Mouse (Mus musculus) testis, adult 2 months (tissue): ENCODE results near the gene Dnajb13.
A peak's percentile ranks its signal among the peaks of the same experiment; 100 is the strongest.

Experiments used
- CTCF ChIP-seq: fragments of 200-500 bp; IDR thresholded peaks from 2 replicates; pipeline ENCODE4 v1.5.1; 2012; ENCODE audit warnings: low read depth, mild to moderate bottlenecking, inconsistent platforms, low read length, moderate library complexity; ENCODE audit not compliant: control insufficient read depth, insufficient read depth, insufficient replicate concordance
- POLR2A ChIP-seq: fragments of 200-500 bp; IDR thresholded peaks from 2 replicates; pipeline ENCODE4 v1.6.1; 2012; ENCODE audit warnings: low read depth, mild to moderate bottlenecking, inconsistent platforms, low read length, moderate library complexity; ENCODE audit not compliant: control insufficient read depth

DNA sequence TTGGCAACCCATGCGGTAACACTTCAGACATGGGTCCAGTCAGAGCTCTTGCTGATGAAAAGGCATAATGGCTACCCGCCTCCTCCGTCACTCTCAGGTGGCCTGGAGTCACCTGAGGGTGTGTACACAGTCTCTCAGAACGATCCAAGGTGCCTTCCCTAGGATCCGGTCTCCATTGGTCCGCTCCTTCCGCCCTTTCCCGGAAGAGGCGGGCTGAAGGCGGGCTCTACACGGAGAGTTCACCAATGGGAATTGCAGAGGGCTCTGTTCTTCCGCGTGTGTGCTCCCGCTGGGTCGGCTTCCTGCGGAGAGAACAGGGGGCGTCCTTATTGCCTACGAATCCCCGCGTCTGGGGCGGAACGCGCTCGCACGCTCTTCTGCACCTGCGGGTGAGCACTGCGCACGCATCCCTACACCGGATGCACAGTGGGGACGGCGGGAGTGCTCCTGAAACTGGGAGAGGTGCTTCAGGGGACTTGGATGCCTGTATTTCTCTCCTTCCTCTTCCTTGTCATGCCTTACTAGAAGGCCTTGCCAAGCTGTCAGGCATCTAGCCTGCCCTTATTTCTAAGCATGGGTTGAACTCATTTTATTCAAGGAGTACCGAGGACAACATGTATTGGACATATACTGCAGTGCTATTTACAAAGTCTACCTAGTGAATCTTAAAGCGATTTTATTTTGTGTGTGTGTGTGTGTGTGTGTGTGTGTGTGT is 22.2 kb upstream of the Dnajb13 start, which contains the start of gene Coa4:
- TF ChIP-seq CTCF (no peak), POLR2A (peak; percentile 81)
